Mouse (Mus musculus): ENCODE measurements at regions not wholly inside any gene's neighbourhood (a gene's known extent, or its start where the extent isn't known, plus 50 kb on each side); places are given as distances from the start of the nearest gene placed in this dataset.

- DNase-seq (ENCODE audit: low spot score), result no peak
These were observed 50.9 kb upstream of the Dio3 start for GRCm38 (mm10) chr12:110228011-110228411.

Data from urinary bladder, postnatal 25 days (tissue).